Mouse (Mus musculus) embryonic fibroblast, embryonic 13.5 days (primary cell): ENCODE data around the gene Dab2ip.
A peak's percentile ranks its signal among the peaks of the same experiment; 100 is the strongest.

ENCODE experiments used
- CTCF ChIP-seq: IDR thresholded peaks from 2 replicates; pipeline ENCODE4 v1.5.1; 2011; ENCODE audit warnings: mild to moderate bottlenecking, control low read depth, low read length, moderate library complexity, borderline replicate concordance; ENCODE audit not compliant: insufficient read depth
- POLR2A ChIP-seq: IDR thresholded peaks from 2 replicates; pipeline ENCODE4 v1.6.1; 2011; ENCODE audit warnings: low read depth, mild to moderate bottlenecking, control low read depth, low read length, moderate library complexity

- TF ChIP-seq CTCF (no peak), POLR2A (peak; percentile 28)
These were observed 23.7 kb downstream of the Dab2ip start for GRCm38 (mm10) chr2:35581501-35582340.
